Mouse (Mus musculus): ENCODE measurements around the gene Micu1. TPM values are rescaled to one million over a fixed set of nuclear protein-coding genes. Genes with fewer than 3 reads are reported as not detected.

The Micu1 gene
- total RNA-seq, 2 experiments from 2014 or later: 82.4 to 88.7 TPM

DNA sequence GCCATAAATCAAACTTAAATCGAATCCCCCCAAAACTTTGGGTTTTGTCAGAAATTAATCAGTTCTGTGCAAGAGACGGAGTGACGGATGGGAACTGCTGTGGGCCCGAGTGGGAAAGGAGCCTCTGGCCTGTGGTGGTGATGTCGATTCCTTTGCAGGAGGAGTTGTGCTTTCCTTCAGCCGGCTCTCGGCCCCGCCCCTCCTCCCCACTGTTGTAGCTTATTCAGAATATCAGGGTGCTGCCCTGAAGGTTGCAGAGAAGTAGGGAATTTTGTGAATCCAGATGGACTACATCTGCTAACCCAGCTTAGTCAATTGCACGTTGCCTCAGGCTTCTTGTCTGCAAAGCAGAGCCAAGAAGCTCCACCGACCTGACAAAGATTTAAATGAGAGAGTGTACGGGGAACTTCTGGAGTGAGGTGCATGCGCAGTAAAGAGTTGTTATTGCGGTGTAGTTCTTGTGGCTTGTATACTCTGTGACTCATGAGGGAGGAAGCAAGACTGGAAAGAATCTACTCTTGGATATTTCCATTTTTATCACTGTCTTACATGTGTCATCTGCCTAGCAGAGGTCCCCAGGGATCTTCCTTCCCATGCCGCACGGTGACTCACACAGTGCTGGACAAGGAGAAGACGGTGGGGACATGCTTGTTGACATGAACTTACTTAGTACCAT, 123.0 kb downstream of the Micu1 start:
- DNase-seq (ENCODE audit: low spot score in 2 of 2): peak; percentile 40 to 42
- intact Hi-C loops (cut with DNase I): no loop called here

DNA sequence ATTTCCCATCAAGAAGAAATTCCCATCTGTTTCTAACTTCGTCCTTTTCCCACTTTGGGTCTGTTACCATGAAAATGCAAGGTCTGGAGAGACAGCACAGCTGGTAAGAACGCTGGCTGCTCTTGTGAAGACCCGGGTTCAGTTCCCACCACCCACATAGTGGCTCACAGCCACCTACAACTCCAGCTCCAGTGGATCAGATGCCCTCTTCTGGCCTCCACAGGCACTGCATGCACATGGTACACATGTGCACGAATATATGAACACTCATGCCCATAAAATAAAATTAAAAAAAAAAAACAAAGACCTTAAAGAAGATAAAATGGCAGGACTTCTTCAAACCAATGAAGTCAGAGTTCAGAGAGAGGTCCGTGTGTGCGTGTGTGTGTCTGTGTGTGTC, 127.6 kb downstream of the Micu1 start:
- intact Hi-C loops (cut with DNase I): no loop called here
- no peak for DNase-seq (ENCODE audit: low spot score in 2 of 2)

DNA sequence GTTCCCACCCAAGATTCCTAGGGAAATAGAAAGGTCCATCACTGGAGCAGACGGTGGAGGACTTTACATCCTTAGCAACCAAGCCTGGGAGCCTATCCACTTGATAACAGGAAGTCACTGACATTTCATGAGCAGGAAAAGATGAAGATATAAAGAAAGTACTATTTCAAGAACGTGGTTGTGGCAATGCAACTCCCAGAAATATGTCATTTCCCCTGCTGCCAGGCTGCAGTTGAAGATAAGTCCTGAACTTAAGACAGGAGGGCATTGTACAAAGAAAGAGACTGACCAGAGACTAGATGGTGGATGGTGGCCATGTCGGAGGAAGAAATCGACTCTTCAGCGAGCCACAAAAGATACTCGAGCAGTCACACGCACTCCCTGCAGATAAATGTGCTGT, 129.7 kb downstream of the Micu1 start:
- intact Hi-C loops (cut with DNase I): no loop called here
- DNase-seq (ENCODE audit: low spot score in 2 of 2): no peak

DNA sequence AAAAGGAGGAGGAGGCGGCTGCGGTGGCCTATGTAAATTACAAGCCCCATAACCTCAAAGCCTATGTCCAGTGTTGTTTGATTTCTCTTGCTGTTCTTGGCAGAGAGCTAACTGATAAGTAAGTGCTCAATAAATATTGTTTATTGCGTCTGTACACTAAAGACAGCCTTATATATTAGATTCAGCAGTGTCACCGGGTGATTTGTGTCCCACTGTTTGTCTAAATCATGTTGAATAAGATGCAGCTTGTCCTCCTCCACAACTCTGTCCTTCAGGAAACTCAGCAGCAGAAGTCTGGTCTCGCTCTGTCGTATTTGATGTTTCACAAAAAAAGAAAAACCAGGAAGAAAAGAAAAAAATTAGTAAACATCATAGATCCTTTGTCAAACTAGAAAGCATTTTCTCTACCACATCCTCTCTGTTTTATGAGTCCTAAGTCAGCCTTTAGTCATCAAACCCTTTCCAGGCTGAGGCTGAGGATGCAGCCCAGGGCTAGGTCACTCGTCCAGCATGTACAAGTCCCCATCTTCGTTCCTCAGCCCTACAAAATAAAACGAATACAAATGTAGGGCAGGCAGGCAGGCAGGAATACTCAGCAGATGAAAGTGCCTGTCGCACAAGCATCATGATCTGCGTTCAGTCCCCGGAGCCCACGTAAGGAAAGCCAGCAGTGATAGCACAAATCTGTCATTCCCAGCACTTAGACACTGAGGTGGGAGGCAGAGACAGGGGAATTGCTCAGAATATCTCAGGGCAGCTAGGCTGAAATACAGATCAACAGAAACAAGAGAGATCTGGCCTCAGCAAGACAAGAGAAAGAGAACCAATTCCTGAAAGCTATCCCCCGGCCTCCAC, 133.3 kb downstream of the Micu1 start:
- intact Hi-C loops (cut with DNase I): no loop called here
- peak in 1 of 2 experiments; percentile 31 for DNase-seq (ENCODE audit: low spot score in 2 of 2)

DNA sequence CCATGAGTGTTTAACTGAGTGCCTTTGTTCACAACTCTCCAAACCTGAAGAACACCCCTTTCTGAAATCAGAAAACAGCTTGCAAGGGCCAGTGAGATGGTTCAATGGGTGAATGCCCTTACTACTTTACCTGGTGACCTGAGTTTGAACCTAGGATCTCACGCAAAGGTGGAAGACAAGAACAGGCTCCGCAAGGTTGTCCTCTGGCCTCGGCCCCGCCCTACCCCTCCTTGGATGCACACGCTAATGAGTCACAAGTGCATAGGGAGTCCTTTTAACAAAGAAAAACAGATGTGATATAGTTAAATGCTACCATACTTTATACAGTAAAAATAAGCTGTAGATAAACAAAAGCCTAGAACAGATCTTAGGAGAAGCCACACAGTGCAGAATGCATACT, 135.2 kb downstream of the Micu1 start:
- DNase-seq (ENCODE audit: low spot score in 2 of 2): no peak
- intact Hi-C loops (cut with DNase I): no loop called here

GRCm38 (mm10) chr10:59841434-59841833, 139.2 kb downstream of the Micu1 start:
- intact Hi-C loops (cut with DNase I): no loop called here
- peak in 1 of 2 experiments; percentile 37 for DNase-seq (ENCODE audit: low spot score in 2 of 2)

GRCm38 (mm10) chr10:59843125-59843524, 140.8 kb downstream of the Micu1 start:
- intact Hi-C loops (cut with DNase I): no loop called here
- DNase-seq (ENCODE audit: low spot score in 2 of 2): no peak

DNA sequence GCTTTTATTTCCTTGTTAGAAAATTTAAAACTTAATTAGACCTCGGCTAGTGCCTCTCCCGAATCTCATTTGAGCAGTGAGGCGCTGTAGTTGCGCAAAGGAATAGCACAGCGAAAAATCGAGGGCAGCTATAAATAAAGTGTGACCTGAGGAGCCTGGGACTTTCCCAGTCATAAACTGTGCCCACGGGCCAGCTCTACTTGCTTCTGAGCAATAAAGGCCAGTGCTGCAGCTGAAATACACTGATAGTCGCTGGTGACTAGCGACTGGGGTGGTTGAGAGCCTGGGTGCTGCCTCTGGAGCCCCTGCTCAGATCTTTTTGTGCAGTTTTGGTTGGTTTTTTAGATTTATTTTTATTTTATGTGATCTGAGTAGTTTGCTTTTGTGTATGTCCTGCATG, 142.4 kb downstream of the Micu1 start:
- intact Hi-C loops (cut with DNase I): no loop called here
- DNase-seq (ENCODE audit: low spot score in 2 of 2): no peak

GRCm38 (mm10) chr10:59846416-59846815, 144.1 kb downstream of the Micu1 start:
- intact Hi-C loops (cut with DNase I): no loop called here
- DNase-seq (ENCODE audit: low spot score in 2 of 2): peak; percentile 68 to 82

GRCm38 (mm10) chr10:59848079-59848877, 146.0 kb downstream of the Micu1 start:
- intact Hi-C loops (cut with DNase I): no loop called here
- no peak for DNase-seq (ENCODE audit: low spot score in 2 of 2)

DNA sequence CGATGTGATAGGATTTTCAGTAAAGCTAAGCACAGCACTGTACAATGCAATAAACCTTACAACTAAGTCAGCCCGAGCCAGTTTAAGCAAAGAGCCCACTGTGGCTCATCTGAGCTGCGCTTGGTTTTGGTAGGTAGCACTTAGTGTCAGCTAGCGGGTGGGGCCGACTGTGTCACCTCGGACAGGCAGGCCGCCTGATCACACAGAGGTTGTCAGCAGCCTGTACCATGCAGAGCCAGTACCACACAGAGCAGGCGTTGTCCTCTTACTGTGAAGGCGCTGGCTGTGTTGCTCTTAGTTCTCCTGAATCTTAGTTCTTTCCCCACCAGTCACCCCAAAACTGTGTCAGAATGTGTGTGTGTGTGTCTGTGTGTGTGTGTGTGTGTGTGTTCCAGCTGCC, 146.7 kb downstream of the Micu1 start:
- intact Hi-C loops (cut with DNase I): no loop called here
- DNase-seq (ENCODE audit: low spot score in 2 of 2): no peak

DNA sequence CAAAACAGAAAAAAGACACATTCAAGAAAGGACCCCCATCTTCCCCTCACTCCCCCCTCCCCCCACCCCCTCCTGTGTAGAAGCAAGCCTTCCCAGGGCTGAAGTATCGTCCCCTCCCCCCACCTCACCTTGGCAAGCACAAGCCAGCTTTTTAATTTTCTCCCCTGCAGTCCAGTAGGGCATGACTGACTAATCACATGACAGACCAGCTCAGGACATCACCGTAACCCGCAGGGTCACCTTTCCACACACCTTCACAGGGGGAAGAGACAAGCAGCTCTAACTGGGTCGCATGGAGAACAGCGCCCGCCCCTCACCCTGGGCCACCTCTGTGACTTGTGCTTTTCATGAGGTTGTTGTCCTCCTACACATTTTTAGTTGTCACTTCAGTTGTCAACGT, 147.1 kb downstream of the Micu1 start:
- intact Hi-C loops (cut with DNase I): no loop called here
- DNase-seq (ENCODE audit: low spot score in 2 of 2): no peak

GRCm38 (mm10) chr10:59857157-59857556, 154.9 kb downstream of the Micu1 start:
- no peak for DNase-seq (ENCODE audit: low spot score in 2 of 2)
- intact Hi-C loops (cut with DNase I): no loop called here

GRCm38 (mm10) chr10:59860684-59861083, 158.4 kb downstream of the Micu1 start:
- intact Hi-C loops (cut with DNase I): loop anchor here (5.0 to 10.0 kb wide), 2 partner anchors 368 to 466 kb away; partner anchors contain the start of gene Gm10273
- no peak for DNase-seq (ENCODE audit: low spot score in 2 of 2)

DNA sequence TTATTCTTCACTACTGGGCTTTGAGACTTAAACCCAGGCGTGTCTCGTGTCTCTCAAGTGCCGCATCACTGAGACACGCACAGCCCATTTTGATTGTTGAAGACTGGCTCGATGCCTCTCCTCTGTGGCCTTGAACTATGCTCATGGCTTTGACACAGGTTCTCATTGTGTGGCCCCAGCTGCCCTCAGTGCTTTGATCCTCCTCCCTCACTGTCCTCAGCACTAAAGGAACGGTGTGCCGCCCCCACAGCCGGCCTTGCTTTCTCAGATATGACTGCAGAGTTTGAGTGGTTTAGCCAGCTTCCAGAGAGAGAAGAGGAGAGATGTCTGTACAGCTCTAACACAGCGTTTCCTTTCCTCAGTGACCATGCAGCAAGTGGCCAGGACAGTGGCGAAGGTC, 158.9 kb downstream of the Micu1 start:
- DNase-seq (ENCODE audit: low spot score in 2 of 2): no peak
- intact Hi-C loops (cut with DNase I): loop anchor here (5.0 to 10.0 kb wide), 2 partner anchors 369 to 466 kb away; partner anchors contain the start of gene Gm10273

GRCm38 (mm10) chr10:59862816-59863440, 160.7 kb downstream of the Micu1 start:
- intact Hi-C loops (cut with DNase I): loop anchor here (5.0 to 10.0 kb wide), 2 partner anchors 371 to 468 kb away; partner anchors contain the start of gene Gm10273
- no peak for DNase-seq (ENCODE audit: low spot score in 2 of 2)

GRCm38 (mm10) chr10:59863620-59864019, 161.3 kb downstream of the Micu1 start:
- no peak for DNase-seq (ENCODE audit: low spot score in 2 of 2)
- intact Hi-C loops (cut with DNase I): loop anchor here (5.0 to 10.0 kb wide), 2 partner anchors 371 to 469 kb away; partner anchors contain the start of gene Gm10273

DNA sequence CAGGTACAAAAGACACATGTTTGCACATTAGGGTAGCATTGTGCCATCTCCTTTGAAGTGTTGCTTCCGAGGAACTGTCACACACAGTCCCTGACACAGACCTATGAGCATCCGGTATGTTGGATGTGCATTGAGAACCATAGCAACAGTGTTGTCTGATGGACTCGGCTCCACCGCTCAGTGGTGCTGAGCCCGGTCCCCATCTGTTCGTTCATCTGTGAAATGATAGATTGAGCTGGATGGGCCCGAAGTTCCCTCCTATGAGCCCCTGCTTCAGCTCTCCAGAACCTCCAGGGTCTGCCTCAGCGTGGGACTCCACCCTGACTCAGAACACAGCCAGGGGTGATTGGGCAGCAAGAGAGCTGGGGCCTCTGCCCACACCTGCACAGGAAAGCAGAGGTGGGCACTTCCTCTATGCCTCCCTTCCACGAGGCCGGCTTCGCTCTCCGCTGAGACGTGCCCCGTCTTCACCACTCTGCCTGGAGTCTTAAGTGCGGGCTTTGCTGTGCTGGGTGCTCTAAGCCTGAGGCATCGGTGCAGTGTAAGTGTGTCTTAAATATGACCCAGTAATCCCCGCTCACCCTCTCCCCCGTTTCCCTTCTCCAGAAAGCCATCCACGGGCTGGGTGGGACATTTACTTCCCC, 162.1 kb downstream of the Micu1 start:
- intact Hi-C loops (cut with DNase I): loop anchor here (5.0 to 10.0 kb wide), 2 partner anchors 372 to 470 kb away; partner anchors contain the start of gene Gm10273
- peak; percentile 33 to 48 for DNase-seq (ENCODE audit: low spot score in 2 of 2)

Data from left cerebral cortex, postnatal 14 days (tissue).